Mouse (Mus musculus) spleen, adult 2 months (tissue): Measurements from ENCODE around the gene Gm8334. TPM values are rescaled to one million over a fixed set of nuclear protein-coding genes. Genes with fewer than 3 reads are reported as not detected.
"Not testable (repeated sequence)": the region's sequence is repeated elsewhere in the genome, so short reads cannot be mapped to it uniquely, and the experiment has no call there.

Source experiments
- DNase-seq, 2 experiments: peaks; one replicate each; pipeline versions ENCODE4 v3.0.0 to v3.0.0-alpha.2; 2012 to 2021; ENCODE audit warnings: low spot score in 2 of 2, low read depth in 1 of 2
- H3K27ac ChIP-seq: fragments of 200-500 bp; 2 replicates; pipeline ENCODE4 v1.5.1; 2012; ENCODE audit warnings: low read length, inconsistent platforms; ENCODE audit not compliant: insufficient read depth
- H3K27me3 ChIP-seq: fragments of 200-500 bp; 2 replicates; pipeline ENCODE4 v1.6.1; 2012; ENCODE audit warnings: mild to moderate bottlenecking, moderate library complexity, low read length, inconsistent platforms; ENCODE audit not compliant: control insufficient read depth, insufficient read depth
- H3K36me3 ChIP-seq: fragments of 200-500 bp; 2 replicates; pipeline ENCODE4 v1.6.1; 2012; ENCODE audit warnings: mild to moderate bottlenecking, low read length, inconsistent platforms; ENCODE audit not compliant: control insufficient read depth, insufficient read depth
- H3K4me1 ChIP-seq: fragments of 200-500 bp; 2 replicates; pipeline ENCODE4 v1.6.1; 2011; ENCODE audit warnings: inconsistent platforms; ENCODE audit not compliant: control insufficient read depth, insufficient read depth, insufficient read length
- H3K4me3 ChIP-seq: fragments of 200-500 bp; 2 replicates; pipeline ENCODE4 v1.5.1; 2011; ENCODE audit warnings: mild to moderate bottlenecking, inconsistent platforms; ENCODE audit not compliant: insufficient read depth, insufficient read length; ENCODE audit errors: extremely low read depth
- WGBS: fragments of 180-500 bp; shearing (Covaris S2); methylation state at CpG from one replicate; pipeline ENCODE4 v1.1.7; 2018; 5-methylcytosine and 5-hydroxymethylcytosine counted together
- polyA plus RNA-seq: library from polyadenylated mRNA; depleted of rRNA; stranded (reverse); fragments of >200 nt; gene quantifications from 2 replicates; pipeline ENCODE4 v1.2.3, GENCODE M21; 2012; rRNA removed

Gene Gm8334
- polyA plus RNA-seq: not detected in 2 replicates

DNA sequence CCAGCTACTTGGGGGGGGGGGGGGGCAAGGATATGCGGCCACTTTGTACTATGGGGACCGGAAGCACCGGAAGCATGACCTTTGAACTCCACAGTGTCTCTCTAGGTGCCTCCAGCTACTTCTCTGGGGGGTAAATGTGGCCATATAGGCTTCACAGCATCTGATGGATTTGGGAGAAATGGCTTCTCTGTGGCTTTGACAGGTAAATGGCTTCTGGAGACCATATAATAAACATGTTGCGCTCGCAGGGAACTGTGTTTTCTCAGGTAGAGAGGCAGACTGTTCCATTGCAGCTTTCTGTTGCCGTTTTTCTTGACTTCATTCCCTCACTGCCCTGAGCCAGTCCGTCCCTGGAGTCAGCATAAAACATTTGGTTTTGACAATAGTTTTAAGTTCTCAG lies at the start of gene Gm8334:
Gene Gm8334 (minus strand): TSS at position 101 of the 400 bp plus-strand sequence.
- not testable (repeated sequence) for DNase-seq, H3K4me1 ChIP-seq, H3K27ac ChIP-seq, H3K4me3 ChIP-seq, H3K27me3 ChIP-seq, H3K36me3 ChIP-seq
- WGBS: 88% methylated on average over 4 of the region's 7 CpGs

DNA sequence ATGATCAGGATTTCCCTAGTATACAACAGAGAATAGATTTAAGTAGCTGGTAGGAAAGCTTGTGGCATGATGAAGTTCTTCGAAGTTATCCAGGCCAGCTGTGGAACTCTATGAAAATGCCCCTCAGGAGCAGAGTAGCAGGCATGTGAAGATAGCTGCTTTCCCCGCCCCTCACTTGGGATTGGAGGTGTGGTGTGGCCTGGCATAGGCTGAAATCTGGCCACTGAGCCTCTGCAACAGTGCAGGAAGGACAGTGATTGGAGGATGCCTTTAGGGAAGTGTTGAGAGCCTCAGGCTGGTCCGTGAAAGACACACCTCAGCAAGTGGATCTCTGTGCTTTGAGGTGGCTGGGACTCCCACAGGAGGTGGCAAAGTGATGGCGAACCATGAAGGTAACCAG lies 48.3 kb upstream of the Gm8334 start, which contains the start of gene Gm15127:
Gene Gm15127 (plus strand): TSS at position 301 of the 400 bp plus-strand sequence.
- DNase-seq, H3K4me1 ChIP-seq, H3K27me3 ChIP-seq, H3K4me3 ChIP-seq, H3K27ac ChIP-seq, H3K36me3 ChIP-seq: not testable (repeated sequence)
- WGBS: 79% methylated on average over 2 of the region's 4 CpGs

Other genes starting within 250 kb of the Gm8334 start
- gene Gm15114, start 126.2 kb downstream of the Gm8334 start, polyA plus RNA-seq: not detected in 2 replicates
- gene Gm15127, start 48.4 kb upstream of the Gm8334 start, polyA plus RNA-seq: not detected in 2 replicates
- gene Luzp4, start 242.5 kb upstream of the Gm8334 start, polyA plus RNA-seq: not detected in 2 replicates